Mouse (Mus musculus) colon, adult 2 months (tissue): ENCODE results near the gene Sumo1. TPM values are rescaled to one million over a fixed set of nuclear protein-coding genes. Genes with fewer than 3 reads are reported as not detected.

ENCODE experiments used
- polyA plus RNA-seq: library from polyadenylated mRNA; depleted of rRNA; stranded (reverse); fragments of >200 nt; gene quantifications from 2 replicates; pipeline ENCODE4 v1.2.3, GENCODE M21; 2012; rRNA removed

Sumo1 gene
- polyA plus RNA-seq: 7.5 and 9.3 TPM in 2 replicates

GRCm38 (mm10) chr1:59670641-59671168 is at the start of gene Sumo1:
Gene Sumo1, minus strand, starts transcription at chr1:59670834.

GRCm38 (mm10) chr1:59684819-59685755 is 14.5 kb upstream of the Sumo1 start, which contains the start of gene Nop58:
Gene Nop58, plus strand, starts transcription at chr1:59684971.

Other genes with a start within 250 kb of the Sumo1 start
- gene Fzd7, start 188.4 kb downstream of the Sumo1 start, polyA plus RNA-seq: 19.1 and 21.7 TPM in 2 replicates
- 0.12 and 0.15 TPM in 2 replicates for gene Gm973, start 154.6 kb downstream of the Sumo1 start, polyA plus RNA-seq
- 23.7 and 25.2 TPM in 2 replicates for gene Nop58, start 14.1 kb upstream of the Sumo1 start, polyA plus RNA-seq
- 3.1 and 3.3 TPM in 2 replicates for gene Bmpr2, start 92.6 kb upstream of the Sumo1 start, polyA plus RNA-seq
- gene Fam117b, start 242.2 kb upstream of the Sumo1 start, polyA plus RNA-seq: 18.5 and 19.0 TPM in 2 replicates